Mouse (Mus musculus): ENCODE data around the gene Gm28047.

- TF ChIP-seq EP300 (IDR thresholded peaks at IDR 0.05; ENCODE audit: insufficient read depth, low read depth, low read length) (no peak), CTCF (IDR thresholded peaks at IDR 0.05; ENCODE audit: low read depth, low read length) (no peak), POLR2A (IDR thresholded peaks at IDR 0.05; ENCODE audit: insufficient read depth, low read length) (peak; percentile 78)
Measured at GRCm38 (mm10) chr15:102517631-102517975, 107.3 kb downstream of the Gm28047 start.
